Mouse (Mus musculus) heart, postnatal 36 days (tissue): ENCODE measurements around the gene Nrxn3. TPM values are rescaled to one million over a fixed set of nuclear protein-coding genes. Genes with fewer than 3 reads are reported as not detected.

Source experiments
- DNase-seq, 2 experiments: peaks; one replicate each; pipeline ENCODE4 v3.0.0; 2021 to 2022
- intact Hi-C: fragments of 180-260 bp; cut with DNase I; formaldehyde crosslinking; loops from one replicate; pipeline ENCODE4 v1.15.1; 2025
- total RNA-seq, 2 experiments: library from RNA; stranded (reverse); gene quantifications; 2 replicates each; pipeline ENCODE4 v1.2.3; 2021

The Nrxn3 gene
- total RNA-seq, 2 experiments from 2014 or later, result 0.08 to 0.19 TPM

GRCm38 (mm10) chr12:89149455-89149854 is 426.8 kb downstream of the Nrxn3 start:
- no peak for DNase-seq
- intact Hi-C loops, result no loop called here

GRCm38 (mm10) chr12:89156086-89156757 is 433.5 kb downstream of the Nrxn3 start:
- DNase-seq, result no peak
- intact Hi-C loops, result no loop called here

- no peak for DNase-seq
- intact Hi-C loops, result no loop called here
Observed at GRCm38 (mm10) chr12:89159353-89159752, 436.7 kb downstream of the Nrxn3 start.

GRCm38 (mm10) chr12:89174306-89175159 is 451.9 kb downstream of the Nrxn3 start:
- DNase-seq, result no peak
- intact Hi-C loops, result no loop called here

GRCm38 (mm10) chr12:89179970-89180666 is 457.4 kb downstream of the Nrxn3 start:
- intact Hi-C loops, result no loop called here
- no peak for DNase-seq

GRCm38 (mm10) chr12:89181157-89181561 is 458.5 kb downstream of the Nrxn3 start:
- intact Hi-C loops, result no loop called here
- DNase-seq, result no peak

- no peak for DNase-seq
- intact Hi-C loops, result no loop called here
Observed at GRCm38 (mm10) chr12:89198764-89199525, 476.3 kb downstream of the Nrxn3 start.

- intact Hi-C loops, result no loop called here
- no peak for DNase-seq
Observed at GRCm38 (mm10) chr12:89211608-89212007, 488.9 kb downstream of the Nrxn3 start.

GRCm38 (mm10) chr12:89239826-89240225 is 517.1 kb downstream of the Nrxn3 start:
- intact Hi-C loops, result no loop called here
- no peak for DNase-seq

GRCm38 (mm10) chr12:89241554-89241953 is 518.9 kb downstream of the Nrxn3 start:
- intact Hi-C loops, result no loop called here
- DNase-seq, result no peak

- no peak for DNase-seq
- intact Hi-C loops, result no loop called here
Observed at GRCm38 (mm10) chr12:89242476-89242875, 519.8 kb downstream of the Nrxn3 start.

- no peak for DNase-seq
- intact Hi-C loops, result no loop called here
Observed at GRCm38 (mm10) chr12:89255275-89255892, 532.7 kb downstream of the Nrxn3 start.

- intact Hi-C loops, result no loop called here
- DNase-seq, result no peak
Observed at GRCm38 (mm10) chr12:89258879-89259278, 536.2 kb downstream of the Nrxn3 start.

- intact Hi-C loops, result no loop called here
- DNase-seq, result no peak
Observed at GRCm38 (mm10) chr12:89260076-89260475, 537.4 kb downstream of the Nrxn3 start.

GRCm38 (mm10) chr12:89262261-89262660 is 539.6 kb downstream of the Nrxn3 start:
- no peak for DNase-seq
- intact Hi-C loops, result no loop called here

- DNase-seq, result no peak
- intact Hi-C loops, result no loop called here
Observed at GRCm38 (mm10) chr12:89282362-89283343, 560.0 kb downstream of the Nrxn3 start.

GRCm38 (mm10) chr12:89284412-89284811 is 561.7 kb downstream of the Nrxn3 start:
- intact Hi-C loops, result no loop called here
- DNase-seq, result no peak

GRCm38 (mm10) chr12:89287037-89287436 is 564.4 kb downstream of the Nrxn3 start:
- no peak for DNase-seq
- intact Hi-C loops, result no loop called here
